Mouse (Mus musculus): Measurements from ENCODE around the gene Dnase1l2. TPM values are rescaled to one million over a fixed set of nuclear protein-coding genes. Genes with fewer than 3 reads are reported as not detected.
"Not testable (repeated sequence)": the region's sequence is repeated elsewhere in the genome, so short reads cannot be mapped to it uniquely, and the experiment has no call there.

Dnase1l2 gene
- polyA plus RNA-seq, 1 experiment from 2014 or later: 1.7 TPM

DNA sequence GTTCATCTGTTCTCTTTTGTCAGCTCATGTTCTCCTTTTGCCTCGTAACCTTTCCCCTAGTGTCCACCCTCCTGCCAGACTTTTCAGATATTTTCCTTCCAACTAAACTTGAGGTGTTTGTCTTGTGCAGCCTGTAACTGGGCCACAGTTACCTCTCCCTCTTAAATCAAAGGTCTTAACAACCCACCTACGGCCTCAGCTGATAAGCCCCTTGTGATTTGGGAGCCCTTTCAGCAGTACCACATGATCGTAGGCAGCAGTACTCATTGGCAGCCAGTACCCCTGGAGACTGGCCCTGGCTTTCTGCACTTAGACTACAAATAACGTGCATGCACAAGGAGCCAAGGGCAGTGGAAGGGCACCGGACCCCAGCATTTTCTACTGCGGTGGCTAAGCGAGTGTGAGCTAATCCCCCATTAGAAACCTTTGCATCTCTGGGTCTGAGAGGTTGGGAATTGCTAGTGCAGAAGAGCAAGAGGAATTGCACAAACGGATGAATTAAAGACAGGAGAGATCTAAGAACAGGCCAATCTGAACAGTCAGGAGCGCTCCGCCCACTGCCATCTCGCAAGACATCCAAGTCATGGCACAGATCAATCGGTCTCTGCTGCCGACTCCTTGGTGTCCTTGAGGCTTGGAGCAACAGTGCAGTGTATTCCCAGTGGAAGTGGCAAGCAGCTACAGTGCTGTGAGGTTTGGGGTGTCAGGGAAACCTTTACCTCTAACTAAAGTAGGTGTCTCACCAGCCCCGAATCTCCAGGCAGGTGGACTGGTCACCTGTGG lies 13.5 kb downstream of the Dnase1l2 start:
- no peak for ATAC-seq (ENCODE audit: insufficient number of reproducible peaks, low FRiP score, low TSS enrichment, low read depth)
- no peak overlapping the region for H3K4me2 ChIP-seq (ENCODE audit: low read depth, severe bottlenecking)
- H3K4me3 ChIP-seq (ENCODE audit: low read depth, low read length): no peak overlapping the region
- 85% methylated on average over 14 of the region's 14 CpGs for WGBS
- no peaks in the 10 kb centered on the region for H3K27me3 ChIP-seq (ENCODE audit: control insufficient read depth, insufficient read depth, low read length)
- H3K36me3 ChIP-seq (ENCODE audit: control insufficient read depth, insufficient read depth, low read length): peaks cover 9% of the 10 kb centered on the region; the same call in 1 of the 2 replicates
- DNase-seq (ENCODE audit: low spot score): no peak
- H3K4me1 ChIP-seq (ENCODE audit: control insufficient read depth, insufficient read depth, low read length): peaks cover 4% of the 10 kb centered on the region; the same call in 1 of the 2 replicates
- no peak overlapping the region for H3K27ac ChIP-seq (replicated peaks; ENCODE audit: low read depth, low read length)
- H3K9me3 ChIP-seq (ENCODE audit: control insufficient read depth, low read length): no peaks in the 10 kb centered on the region
- no peak overlapping the region for H3K9ac ChIP-seq (ENCODE audit: low read length)

DNA sequence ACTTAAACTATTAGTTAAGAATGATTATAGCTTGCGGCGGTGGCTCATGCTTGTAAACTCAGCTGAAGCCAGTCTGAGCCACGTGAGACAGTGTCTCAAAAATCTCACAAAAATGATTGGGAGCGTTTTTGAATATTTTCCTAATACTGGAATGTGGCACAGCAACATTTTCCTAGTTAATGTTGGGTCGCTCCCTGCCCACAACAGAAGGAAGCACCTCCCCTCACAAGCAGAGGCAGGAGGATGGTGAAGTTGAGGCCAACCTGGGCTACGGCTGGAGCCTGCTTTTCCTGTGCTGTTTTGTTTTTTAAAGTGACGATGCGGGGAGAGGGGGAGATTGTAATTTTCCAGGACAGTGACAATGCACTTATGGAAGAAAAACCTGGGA lies 15.7 kb downstream of the Dnase1l2 start:
- H3K27me3 ChIP-seq (ENCODE audit: control insufficient read depth, insufficient read depth, low read length): no peaks in the 10 kb centered on the region
- peak overlapping the region; percentile 54 for H3K4me2 ChIP-seq (ENCODE audit: low read depth, severe bottlenecking)
- WGBS: 6% methylated on average over 8 of the region's 8 CpGs
- peaks cover 4% of the 10 kb centered on the region; the same call in 1 of the 2 replicates for H3K4me1 ChIP-seq (ENCODE audit: control insufficient read depth, insufficient read depth, low read length)
- ATAC-seq (ENCODE audit: insufficient number of reproducible peaks, low FRiP score, low TSS enrichment, low read depth): no peak
- peak overlapping the region; percentile 63 for H3K4me3 ChIP-seq (ENCODE audit: low read depth, low read length)
- peak overlapping the region; percentile 85 for H3K9ac ChIP-seq (ENCODE audit: low read length)
- peaks cover 21% of the 10 kb centered on the region for H3K36me3 ChIP-seq (ENCODE audit: control insufficient read depth, insufficient read depth, low read length)
- DNase-seq (ENCODE audit: low spot score): peak; percentile 39
- no peaks in the 10 kb centered on the region for H3K9me3 ChIP-seq (ENCODE audit: control insufficient read depth, low read length)
- 0 out of 2 replicates have a peak overlapping the region, but pooled peaks have one; percentile 83 for H3K27ac ChIP-seq (replicated peaks; ENCODE audit: low read depth, low read length)

DNA sequence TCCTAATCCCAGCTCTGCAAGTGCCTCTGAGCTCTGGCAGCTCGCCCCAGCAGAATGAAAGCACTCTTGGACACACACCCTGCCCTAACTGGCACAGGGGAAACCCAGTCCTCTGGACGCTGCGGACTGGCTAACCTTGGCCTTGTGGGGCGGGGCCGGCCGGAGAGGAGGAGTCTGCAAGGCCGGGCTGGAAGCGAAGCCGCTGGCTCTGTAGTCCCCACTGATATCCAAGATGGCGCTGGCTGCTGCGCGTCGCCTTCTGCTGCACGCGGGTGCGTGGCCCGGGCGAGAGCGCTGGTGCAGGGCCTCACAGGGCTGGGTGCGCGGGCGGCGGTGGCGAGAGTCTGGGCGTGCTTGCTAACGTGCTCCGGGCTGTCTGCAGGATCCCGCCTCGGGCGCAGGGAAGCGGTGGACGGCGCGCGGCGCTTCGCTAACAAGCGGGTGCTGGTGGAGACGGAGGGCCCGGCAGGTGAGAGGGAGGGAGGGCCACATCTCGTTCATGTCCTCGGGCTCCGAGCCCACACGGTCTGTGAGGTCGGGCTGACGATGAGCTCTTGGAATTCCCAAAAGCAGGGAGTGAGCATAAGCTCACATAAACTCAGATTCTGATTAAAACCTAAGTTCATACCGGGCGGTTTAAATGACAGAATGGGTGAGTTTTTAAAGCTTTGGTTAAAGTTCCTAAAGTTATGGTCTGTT lies 16.3 kb downstream of the Dnase1l2 start, which contains the start of gene Eci1:
TSS of gene Eci1 (plus strand) at position 171 of the 699 bp plus-strand sequence.
- ATAC-seq (ENCODE audit: insufficient number of reproducible peaks, low FRiP score, low TSS enrichment, low read depth): peak; percentile 98
- WGBS: under 1% methylated on average over 48 of the region's 48 CpGs
- peaks cover 25% of the 10 kb centered on the region for H3K36me3 ChIP-seq (ENCODE audit: control insufficient read depth, insufficient read depth, low read length)

DNA sequence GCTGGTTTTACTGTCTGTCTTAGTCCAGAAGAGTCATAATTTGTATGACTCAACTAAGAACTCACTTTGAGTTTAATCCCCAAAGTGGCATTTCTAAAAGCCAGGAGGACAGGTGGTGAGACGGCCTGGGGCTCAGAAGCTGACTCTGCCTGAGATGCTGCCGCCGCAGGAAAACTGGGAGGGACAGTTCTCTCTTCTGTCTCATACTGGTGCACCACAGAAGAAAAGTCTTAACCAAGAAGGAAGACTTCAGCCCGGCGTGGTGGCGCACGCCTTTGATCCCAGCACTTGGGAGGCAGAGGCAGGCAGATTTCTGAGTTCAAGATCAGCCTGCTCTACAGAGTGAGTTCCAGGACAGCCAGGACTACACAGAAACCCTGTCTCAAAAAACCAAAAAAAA lies 17.0 kb downstream of the Dnase1l2 start:
- no peak overlapping the region for H3K27ac ChIP-seq (replicated peaks; ENCODE audit: low read depth, low read length)
- DNase-seq (ENCODE audit: low spot score) (no peak), ATAC-seq (ENCODE audit: insufficient number of reproducible peaks, low FRiP score, low TSS enrichment, low read depth) (no peak; the same call in 1 of the 2 replicates)
- peaks cover 4% of the 10 kb centered on the region; the same call in 1 of the 2 replicates for H3K4me1 ChIP-seq (ENCODE audit: control insufficient read depth, insufficient read depth, low read length)
- WGBS: 92% methylated on average over 7 of the region's 7 CpGs
- no peaks in the 10 kb centered on the region for H3K27me3 ChIP-seq (ENCODE audit: control insufficient read depth, insufficient read depth, low read length)
- H3K9ac ChIP-seq (ENCODE audit: low read length): no peak overlapping the region
- H3K4me2 ChIP-seq (ENCODE audit: low read depth, severe bottlenecking): no peak overlapping the region
- H3K9me3 ChIP-seq (ENCODE audit: control insufficient read depth, low read length): no peaks in the 10 kb centered on the region
- peaks cover 30% of the 10 kb centered on the region for H3K36me3 ChIP-seq (ENCODE audit: control insufficient read depth, insufficient read depth, low read length)
- no peak overlapping the region for H3K4me3 ChIP-seq (ENCODE audit: low read depth, low read length)

More for the DNA sequence above, 16.3 kb downstream of the Dnase1l2 start, which contains the start of gene Eci1:
- peak; percentile 94 for DNase-seq (ENCODE audit: low spot score)
- Histone ChIP-seq H3K9me3 (ENCODE audit: control insufficient read depth, low read length) (no peaks in the 10 kb centered on the region), H3K9ac (ENCODE audit: low read length) (peak within 1 kb of the TSS; percentile 85), H3K4me3 (ENCODE audit: low read depth, low read length) (peak within 1 kb of the TSS; percentile 63), H3K4me2 (ENCODE audit: low read depth, severe bottlenecking) (peak within 1 kb of the TSS; percentile 54), H3K4me1 (ENCODE audit: control insufficient read depth, insufficient read depth, low read length) (peaks cover 4% of the 10 kb centered on the region; the same call in 1 of the 2 replicates), H3K27ac (replicated peaks; ENCODE audit: low read depth, low read length) (peak within 1 kb of the TSS; percentile 83), H3K27me3 (ENCODE audit: control insufficient read depth, insufficient read depth, low read length) (no peaks in the 10 kb centered on the region)

DNA sequence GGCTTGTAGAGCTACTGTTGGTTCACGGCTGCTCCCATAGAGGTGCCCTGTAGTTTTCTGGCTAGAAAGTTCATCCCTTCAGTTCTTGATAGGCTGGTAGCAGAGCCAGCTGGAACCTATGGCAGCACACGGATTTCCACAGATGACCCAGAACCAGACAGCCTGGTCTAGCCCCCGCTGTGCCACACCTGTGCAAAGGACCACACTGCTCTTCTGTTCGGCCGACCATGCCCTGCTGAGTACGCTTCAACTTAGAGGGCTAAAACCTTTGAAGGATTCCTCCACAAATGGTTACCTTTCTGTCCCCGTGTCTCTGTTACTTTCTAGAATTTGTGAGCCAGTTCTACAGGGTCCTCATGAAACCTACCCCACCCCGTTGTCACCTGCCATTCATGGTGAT lies 17.6 kb downstream of the Dnase1l2 start:
- H3K36me3 ChIP-seq (ENCODE audit: control insufficient read depth, insufficient read depth, low read length): peaks cover 35% of the 10 kb centered on the region
- not testable (repeated sequence) for H3K9ac ChIP-seq (ENCODE audit: low read length); ATAC-seq (ENCODE audit: insufficient number of reproducible peaks, low FRiP score, low TSS enrichment, low read depth); H3K4me1 ChIP-seq (ENCODE audit: control insufficient read depth, insufficient read depth, low read length); H3K27ac ChIP-seq (replicated peaks; ENCODE audit: low read depth, low read length); H3K9me3 ChIP-seq (ENCODE audit: control insufficient read depth, low read length); DNase-seq (ENCODE audit: low spot score); H3K27me3 ChIP-seq (ENCODE audit: control insufficient read depth, insufficient read depth, low read length); H3K4me3 ChIP-seq (ENCODE audit: low read depth, low read length); H3K4me2 ChIP-seq (ENCODE audit: low read depth, severe bottlenecking)
- WGBS: 93% methylated on average over 5 of the region's 8 CpGs

DNA sequence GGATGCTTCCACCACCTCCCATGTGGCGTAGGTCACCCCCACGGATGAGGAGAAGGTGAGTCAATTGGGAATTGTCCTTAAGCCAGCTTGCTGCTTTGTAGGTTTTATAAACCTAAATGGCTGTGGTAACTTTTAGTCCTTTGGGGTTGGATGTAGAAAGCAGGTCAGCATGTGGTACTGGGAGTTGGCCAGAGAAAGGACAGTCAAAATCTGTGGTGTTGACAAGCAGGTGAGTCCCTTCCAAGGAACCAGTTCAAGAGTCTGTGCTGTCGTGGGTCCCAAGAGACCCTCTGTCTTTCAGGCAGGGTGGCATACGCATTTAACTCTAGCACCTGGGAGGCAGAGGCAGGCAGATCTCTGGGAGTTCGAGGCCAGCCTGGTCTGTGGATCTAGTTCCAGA lies 18.4 kb downstream of the Dnase1l2 start:
- Histone ChIP-seq H3K36me3 (ENCODE audit: control insufficient read depth, insufficient read depth, low read length) (peaks cover 43% of the 10 kb centered on the region), H3K4me1 (ENCODE audit: control insufficient read depth, insufficient read depth, low read length) (no peaks in the 10 kb centered on the region), H3K27ac (replicated peaks; ENCODE audit: low read depth, low read length) (no peak overlapping the region), H3K4me2 (ENCODE audit: low read depth, severe bottlenecking) (no peak overlapping the region; the same call in 1 of the 2 replicates), H3K4me3 (ENCODE audit: low read depth, low read length) (no peak overlapping the region), H3K9me3 (ENCODE audit: control insufficient read depth, low read length) (no peaks in the 10 kb centered on the region), H3K9ac (ENCODE audit: low read length) (no peak overlapping the region), H3K27me3 (ENCODE audit: control insufficient read depth, insufficient read depth, low read length) (no peaks in the 10 kb centered on the region)
- DNase-seq (ENCODE audit: low spot score): no peak
- no peak for ATAC-seq (ENCODE audit: insufficient number of reproducible peaks, low FRiP score, low TSS enrichment, low read depth)
- WGBS: 94% methylated on average over 5 of the region's 5 CpGs

DNA sequence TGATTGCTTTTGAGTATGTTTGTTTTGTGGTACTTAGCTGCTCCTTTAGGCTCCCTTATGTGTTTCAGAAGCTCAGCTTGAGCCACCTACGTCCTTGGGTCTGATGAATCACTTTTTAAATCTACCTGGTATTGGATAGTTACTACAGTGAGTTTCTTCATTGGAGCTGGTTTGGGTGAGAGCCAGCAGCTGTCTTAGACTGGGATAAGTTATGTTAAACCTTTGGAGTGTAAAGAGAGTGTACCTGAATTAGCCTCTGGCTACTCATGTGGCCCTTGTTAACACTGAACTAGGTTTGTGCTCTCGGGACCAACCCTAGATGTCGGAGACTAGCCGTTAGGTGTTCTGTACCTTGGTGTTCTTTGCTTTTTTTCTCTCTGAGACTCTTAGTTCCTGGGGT lies 19.8 kb downstream of the Dnase1l2 start:
- H3K27ac ChIP-seq (replicated peaks; ENCODE audit: low read depth, low read length): no peak overlapping the region
- no peak overlapping the region for H3K4me3 ChIP-seq (ENCODE audit: low read depth, low read length)
- ATAC-seq (ENCODE audit: insufficient number of reproducible peaks, low FRiP score, low TSS enrichment, low read depth): no peak
- no peaks in the 10 kb centered on the region for H3K27me3 ChIP-seq (ENCODE audit: control insufficient read depth, insufficient read depth, low read length)
- H3K9ac ChIP-seq (ENCODE audit: low read length): no peak overlapping the region
- peaks cover 55% of the 10 kb centered on the region for H3K36me3 ChIP-seq (ENCODE audit: control insufficient read depth, insufficient read depth, low read length)
- H3K9me3 ChIP-seq (ENCODE audit: control insufficient read depth, low read length): no peaks in the 10 kb centered on the region
- WGBS: 95% methylated on average over 4 of the region's 4 CpGs
- no peak overlapping the region for H3K4me2 ChIP-seq (ENCODE audit: low read depth, severe bottlenecking)
- no peaks in the 10 kb centered on the region for H3K4me1 ChIP-seq (ENCODE audit: control insufficient read depth, insufficient read depth, low read length)
- no peak for DNase-seq (ENCODE audit: low spot score)

DNA sequence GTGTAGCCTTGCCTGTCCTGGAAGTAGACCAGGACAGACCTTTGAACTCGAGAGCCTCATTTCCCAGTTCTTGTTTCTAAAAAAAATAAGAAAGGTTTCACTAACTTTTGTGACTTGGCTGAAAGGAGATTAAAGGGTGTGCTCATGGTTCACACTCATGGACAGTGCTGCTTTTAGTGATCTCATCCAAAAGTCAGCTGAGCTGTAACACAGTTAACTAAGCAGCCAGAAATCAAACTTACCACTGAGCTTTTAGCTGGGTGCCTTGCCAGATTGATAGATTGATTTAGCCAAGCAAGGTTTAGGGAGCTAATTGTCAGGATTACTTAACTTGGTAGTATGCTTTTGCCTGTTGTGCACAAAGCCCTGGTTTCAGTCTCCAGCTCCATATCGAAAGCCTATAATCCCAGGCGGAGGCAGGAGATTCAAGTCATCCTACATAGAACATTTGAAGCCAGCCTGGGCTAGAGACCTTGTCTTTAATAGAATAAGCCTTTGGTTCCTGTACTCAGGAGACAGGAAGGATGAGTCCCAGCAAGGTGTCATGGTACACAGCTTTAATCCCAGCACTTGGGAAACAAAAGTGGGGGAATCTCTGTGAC lies 26.8 kb downstream of the Dnase1l2 start:
- H3K9me3 ChIP-seq (ENCODE audit: control insufficient read depth, low read length): no peaks in the 10 kb centered on the region
- peak overlapping the region; percentile 91 for H3K4me3 ChIP-seq (ENCODE audit: low read depth, low read length)
- no peak for DNase-seq (ENCODE audit: low spot score)
- ATAC-seq (ENCODE audit: insufficient number of reproducible peaks, low FRiP score, low TSS enrichment, low read depth): no peak
- no peak overlapping the region for H3K27ac ChIP-seq (replicated peaks; ENCODE audit: low read depth, low read length)
- peaks cover 32% of the 10 kb centered on the region for H3K36me3 ChIP-seq (ENCODE audit: control insufficient read depth, insufficient read depth, low read length)
- H3K4me1 ChIP-seq (ENCODE audit: control insufficient read depth, insufficient read depth, low read length): peaks cover 5% of the 10 kb centered on the region; the same call in 1 of the 2 replicates
- no peak overlapping the region for H3K9ac ChIP-seq (ENCODE audit: low read length)
- no peaks in the 10 kb centered on the region for H3K27me3 ChIP-seq (ENCODE audit: control insufficient read depth, insufficient read depth, low read length)
- peak overlapping the region; percentile 76 for H3K4me2 ChIP-seq (ENCODE audit: low read depth, severe bottlenecking)
- 92% methylated on average over 3 of the region's 3 CpGs for WGBS

Measured in limb, embryonic 11.5 days (tissue).